Mouse (Mus musculus): ENCODE results near the gene Sox5.

DNA sequence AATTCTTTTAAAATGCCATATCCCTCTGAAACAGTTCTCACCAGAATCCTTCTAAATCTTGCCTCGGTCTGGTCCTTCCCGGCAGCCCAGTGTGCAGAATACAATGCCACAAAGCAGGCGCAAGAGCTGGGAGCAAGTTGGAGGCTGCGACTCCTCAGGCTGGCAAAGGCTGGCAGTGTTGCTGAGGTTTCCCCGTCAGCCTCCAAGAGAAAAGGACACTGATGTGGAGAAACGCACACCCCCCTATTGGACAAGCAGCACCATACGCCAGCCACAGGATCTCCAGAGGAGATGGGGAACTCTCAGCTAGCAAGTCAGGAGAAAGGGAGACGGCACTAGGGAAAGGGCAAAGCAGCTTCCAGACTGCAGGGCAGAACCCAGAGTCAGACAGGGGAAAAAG is 577.8 kb downstream of the Sox5 start:
- TF ChIP-seq POLR2A (IDR thresholded peaks at IDR 0.05; ENCODE audit: low read depth, low read length) (no peak), CTCF (IDR thresholded peaks at IDR 0.05; ENCODE audit: extremely low read depth, insufficient read length, insufficient replicate concordance, low read depth, low read length) (no peak)

Data from small intestine, adult 2 months (tissue).